Mouse (Mus musculus) kidney, embryonic 14.5 days (tissue): Measurements from ENCODE around the gene Olfr456. TPM values are rescaled to one million over a fixed set of nuclear protein-coding genes. Genes with fewer than 3 reads are reported as not detected.
"Not testable (repeated sequence)": the region's sequence is repeated elsewhere in the genome, so short reads cannot be mapped to it uniquely, and the experiment has no call there.

Source experiments
- ATAC-seq: fragments of 200-750 bp; cut with Nextera tagmentation; 2 replicates; pipeline ENCODE4 v1.8.0; 2017; ENCODE audit warnings: moderate number of reproducible peaks, mild to moderate bottlenecking, moderate TSS enrichment, moderate library complexity; ENCODE audit not compliant: low FRiP score, low TSS enrichment
- H3K27ac ChIP-seq: fragments of 300-500 bp; sonication (generic); 2 replicates; pipeline ENCODE4 v1.5.1; 2014; ENCODE audit warnings: low read depth, mild to moderate bottlenecking, low read length, moderate library complexity, mixed read lengths
- H3K27me3 ChIP-seq: fragments of 300-500 bp; sonication (generic); 2 replicates; pipeline ENCODE4 v1.6.1; 2014; ENCODE audit warnings: mild to moderate bottlenecking, low read length; ENCODE audit not compliant: control insufficient read depth, insufficient read depth
- H3K36me3 ChIP-seq: fragments of 300-500 bp; sonication (generic); 2 replicates; pipeline ENCODE4 v1.6.1; 2014; ENCODE audit warnings: low read length, mixed read lengths; ENCODE audit not compliant: control insufficient read depth, insufficient read depth
- H3K4me1 ChIP-seq: fragments of 300-500 bp; sonication (generic); 2 replicates; pipeline ENCODE4 v1.6.1; 2014; ENCODE audit warnings: low read length, mixed read lengths; ENCODE audit not compliant: control insufficient read depth, insufficient read depth
- H3K4me2 ChIP-seq: fragments of 300-500 bp; sonication (generic); replicated peaks from 2 replicates; pipeline ENCODE4 v1.6.1; 2014; ENCODE audit warnings: low read depth, mild to moderate bottlenecking, low read length
- H3K4me3 ChIP-seq: fragments of 300-500 bp; sonication (generic); 2 replicates; pipeline ENCODE4 v1.5.1; 2014; ENCODE audit warnings: mild to moderate bottlenecking, low read length
- H3K9ac ChIP-seq: fragments of 300-500 bp; sonication (generic); 2 replicates; pipeline ENCODE4 v1.6.1; 2014; ENCODE audit warnings: low read depth, mild to moderate bottlenecking, low read length, moderate library complexity
- H3K9me3 ChIP-seq: fragments of 300-500 bp; sonication (generic); 2 replicates; pipeline ENCODE4 v1.6.1; 2016; ENCODE audit warnings: low read length; ENCODE audit not compliant: control insufficient read depth
- WGBS: fragments of 180-500 bp; shearing (Covaris S2); extraction: QIAGEN DNeasy Blood & Tissue Kit; methylation state at CpG from one replicate; pipeline ENCODE4 v1.1.7; 2014; 5-methylcytosine and 5-hydroxymethylcytosine counted together
- polyA plus RNA-seq: library from polyadenylated mRNA; unstranded; fragments of >200 nt; fragmentation: Nextera tagmentation; extraction: Ambion mirVana; gene quantifications from 2 replicates; pipeline ENCODE4 v1.2.1, GENCODE M21; 2014

Gene Olfr456
- polyA plus RNA-seq: not detected in 2 replicates

DNA sequence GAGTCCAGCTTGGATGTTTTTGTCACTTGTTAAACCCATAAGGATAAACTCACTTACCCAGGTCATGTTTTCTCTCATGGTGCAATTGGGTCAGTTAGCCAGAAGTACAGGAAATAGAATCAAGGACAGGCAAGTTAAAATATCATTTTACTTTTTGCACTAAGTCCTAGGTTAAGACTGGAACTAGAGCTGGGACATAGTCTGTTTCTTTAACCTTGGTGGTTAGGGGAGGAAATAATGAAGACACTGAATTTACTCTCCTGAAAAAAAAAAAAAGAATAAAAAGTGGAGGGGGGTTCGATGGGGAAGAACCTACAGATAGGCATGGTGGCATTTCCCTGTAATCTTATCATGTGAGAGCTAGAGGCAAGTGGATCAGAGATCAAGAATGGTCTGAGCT is at the start of gene Olfr456:
TSS of gene Olfr456 (minus strand) at position 101 of the 400 bp plus-strand sequence.
- Histone ChIP-seq H3K9me3 (no peaks in the 10 kb centered on the region), H3K4me3 (no peak within 1 kb of the TSS), H3K4me1 (no peaks in the 10 kb centered on the region), H3K4me2 (no peak within 1 kb of the TSS), H3K27me3 (no peaks in the 10 kb centered on the region), H3K36me3 (no peaks in the 10 kb centered on the region), H3K9ac (no peak within 1 kb of the TSS), H3K27ac (no peak within 1 kb of the TSS)
- ATAC-seq: no peak
- WGBS: 81% methylated on average over 1 of the region's 1 CpGs

GRCm38 (mm10) chr6:42513461-42513860 is 26.4 kb upstream of the Olfr456 start:
- ATAC-seq: no peak
- Histone ChIP-seq H3K36me3 (no peaks in the 10 kb centered on the region), H3K27ac (no peak overlapping the region), H3K9me3 (no peaks in the 10 kb centered on the region), H3K27me3 (no peaks in the 10 kb centered on the region), H3K4me3 (no peak overlapping the region), H3K9ac (no peak overlapping the region), H3K4me1 (no peaks in the 10 kb centered on the region), H3K4me2 (no peak overlapping the region)
- WGBS: 80% methylated on average over 1 of the region's 1 CpGs

GRCm38 (mm10) chr6:42509311-42509710 is 22.3 kb upstream of the Olfr456 start:
- Histone ChIP-seq H3K9me3 (no peaks in the 10 kb centered on the region), H3K27me3 (no peaks in the 10 kb centered on the region), H3K36me3 (no peaks in the 10 kb centered on the region), H3K4me2 (no peak overlapping the region), H3K27ac (no peak overlapping the region), H3K4me1 (no peaks in the 10 kb centered on the region), H3K4me3 (no peak overlapping the region), H3K9ac (no peak overlapping the region)
- ATAC-seq: no peak

GRCm38 (mm10) chr6:42503478-42503877 is 16.5 kb upstream of the Olfr456 start:
- Histone ChIP-seq H3K27me3 (no peaks in the 10 kb centered on the region), H3K27ac (no peak overlapping the region), H3K4me3 (no peak overlapping the region), H3K36me3 (no peaks in the 10 kb centered on the region), H3K9ac (no peak overlapping the region), H3K9me3 (no peaks in the 10 kb centered on the region), H3K4me1 (no peaks in the 10 kb centered on the region), H3K4me2 (no peak overlapping the region)
- peak; percentile 78; the same call in 1 of the 2 replicates for ATAC-seq
- 58% methylated on average over 2 of the region's 2 CpGs for WGBS

- H3K4me3 ChIP-seq: no peak overlapping the region
- WGBS: 79% methylated on average over 1 of the region's 1 CpGs
- no peaks in the 10 kb centered on the region for H3K27me3 ChIP-seq
- no peak overlapping the region for H3K4me2 ChIP-seq
- no peak for ATAC-seq
- no peak overlapping the region for H3K27ac ChIP-seq
- H3K4me1 ChIP-seq: no peaks in the 10 kb centered on the region
- no peaks in the 10 kb centered on the region for H3K9me3 ChIP-seq
- no peaks in the 10 kb centered on the region for H3K36me3 ChIP-seq
- H3K9ac ChIP-seq: no peak overlapping the region
Measured at GRCm38 (mm10) chr6:42489731-42490130, 2.7 kb upstream of the Olfr456 start.

- Histone ChIP-seq H3K36me3 (no peaks in the 10 kb centered on the region), H3K4me1 (no peaks in the 10 kb centered on the region), H3K4me3 (no peak overlapping the region), H3K9ac (no peak overlapping the region), H3K27ac (no peak overlapping the region), H3K27me3 (no peaks in the 10 kb centered on the region), H3K4me2 (no peak overlapping the region), H3K9me3 (no peaks in the 10 kb centered on the region)
- no peak for ATAC-seq
Measured at GRCm38 (mm10) chr6:42484633-42485032, 2.4 kb downstream of the Olfr456 start.

GRCm38 (mm10) chr6:42476235-42476634 is 10.8 kb downstream of the Olfr456 start, which contains the start of gene Olfr457:
Gene Olfr457, minus strand, starts transcription at chr6:42476335.
- Histone ChIP-seq H3K4me2 (no peak within 1 kb of the TSS), H3K27me3 (no peaks in the 10 kb centered on the region), H3K9ac (no peak within 1 kb of the TSS), H3K4me1 (no peaks in the 10 kb centered on the region), H3K27ac (no peak within 1 kb of the TSS), H3K36me3 (no peaks in the 10 kb centered on the region), H3K9me3 (no peaks in the 10 kb centered on the region), H3K4me3 (no peak within 1 kb of the TSS)
- WGBS: 75% methylated on average over 1 of the region's 1 CpGs
- no peak for ATAC-seq

DNA sequence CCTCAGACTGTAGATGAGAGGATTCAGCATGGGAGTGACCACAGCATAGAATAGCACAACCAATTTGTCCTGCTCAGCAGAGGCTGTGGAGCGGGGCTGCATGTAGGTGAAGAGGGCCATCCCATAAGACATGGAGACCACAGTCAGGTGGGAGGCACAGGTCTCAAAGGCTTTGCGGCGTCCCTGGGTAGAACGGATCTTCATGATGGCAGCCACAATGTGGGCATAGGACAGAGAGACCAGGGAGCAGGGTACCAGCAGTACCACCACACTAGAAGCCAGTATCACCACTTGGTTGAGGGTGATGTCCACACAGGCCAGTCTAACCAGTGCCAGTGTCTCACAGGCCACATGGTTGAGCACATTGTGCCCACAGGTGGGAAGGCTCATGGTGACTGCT is 15.7 kb downstream of the Olfr456 start:
- not testable (repeated sequence) for ATAC-seq

GRCm38 (mm10) chr6:42470542-42470941 is 16.5 kb downstream of the Olfr456 start:
- H3K4me3 ChIP-seq: no peak overlapping the region
- H3K27me3 ChIP-seq: no peaks in the 10 kb centered on the region
- no peak overlapping the region for H3K9ac ChIP-seq
- no peak overlapping the region for H3K27ac ChIP-seq
- WGBS: 79% methylated on average over 4 of the region's 4 CpGs
- H3K9me3 ChIP-seq: no peaks in the 10 kb centered on the region
- H3K4me1 ChIP-seq: no peaks in the 10 kb centered on the region
- no peaks in the 10 kb centered on the region for H3K36me3 ChIP-seq
- no peak overlapping the region for H3K4me2 ChIP-seq
- ATAC-seq: no peak

More for the DNA sequence above, 15.7 kb downstream of the Olfr456 start:
- not testable (repeated sequence) for H3K27ac ChIP-seq, H3K9me3 ChIP-seq, H3K4me2 ChIP-seq, H3K4me1 ChIP-seq, H3K27me3 ChIP-seq, H3K9ac ChIP-seq, H3K4me3 ChIP-seq, H3K36me3 ChIP-seq
- 90% methylated on average over 4 of the region's 4 CpGs for WGBS
